Mouse (Mus musculus): ENCODE results near the gene Patl2. TPM values are rescaled to one million over a fixed set of nuclear protein-coding genes. Genes with fewer than 3 reads are reported as not detected.
"Not testable (repeated sequence)": the region's sequence is repeated elsewhere in the genome, so short reads cannot be mapped to it uniquely, and the experiment has no call there.

The Patl2 gene
- total RNA-seq (2021), result not detected in 2 replicates
- long read RNA-seq, partial matches to known transcripts, result 1 of 4 reads
- long read RNA-seq, other reads (novel, unspliced or antisense), result 3 of 4 reads

GRCm38 (mm10) chr2:122186106-122186505 lies at the start of gene Patl2, which contains the start of gene Terb2:
Gene Patl2 (minus strand): TSS chr2:122186189.
Gene Terb2 (plus strand): TSS chr2:122186272.
- DNase-seq, result no peak

GRCm38 (mm10) chr2:122235425-122235824 lies 49.4 kb upstream of the Patl2 start:
- DNase-seq, result no peak

- peak; percentile 86 for DNase-seq
These were observed 48.8 kb upstream of the Patl2 start, which contains the start of gene Sord for GRCm38 (mm10) chr2:122234611-122235288. Gene Sord (plus strand): TSS chr2:122234749.

- DNase-seq, result peak; percentile 24
These were observed 48.0 kb upstream of the Patl2 start for GRCm38 (mm10) chr2:122233759-122234557.

GRCm38 (mm10) chr2:122233341-122233740 lies 47.4 kb upstream of the Patl2 start:
- DNase-seq, result no peak

GRCm38 (mm10) chr2:122231616-122232015 lies 45.6 kb upstream of the Patl2 start:
- DNase-seq, result no peak

GRCm38 (mm10) chr2:122230395-122230794 lies 44.4 kb upstream of the Patl2 start:
- no peak for DNase-seq

- DNase-seq, result no peak
These were observed 37.7 kb upstream of the Patl2 start for GRCm38 (mm10) chr2:122223654-122224053.

- no peak for DNase-seq
These were observed 36.3 kb upstream of the Patl2 start for GRCm38 (mm10) chr2:122222272-122222671.

GRCm38 (mm10) chr2:122221798-122222197 lies 35.8 kb upstream of the Patl2 start:
- no peak for DNase-seq

- DNase-seq, result no peak
These were observed 35.4 kb upstream of the Patl2 start for GRCm38 (mm10) chr2:122221378-122221777.

- DNase-seq, result no peak
These were observed 32.2 kb upstream of the Patl2 start for GRCm38 (mm10) chr2:122218234-122218633.

- DNase-seq, result not testable (repeated sequence)
These were observed 31.1 kb upstream of the Patl2 start for GRCm38 (mm10) chr2:122217075-122217474.

- DNase-seq, result no peak
These were observed 24.7 kb upstream of the Patl2 start for GRCm38 (mm10) chr2:122210534-122211228.

- no peak for DNase-seq
These were observed 20.6 kb upstream of the Patl2 start for GRCm38 (mm10) chr2:122206440-122207107.

- no peak for DNase-seq
These were observed 15.5 kb upstream of the Patl2 start for GRCm38 (mm10) chr2:122201501-122201900.

GRCm38 (mm10) chr2:122194509-122194929 lies 8.5 kb upstream of the Patl2 start:
- DNase-seq, result no peak

- DNase-seq, result no peak
These were observed 5.9 kb upstream of the Patl2 start for GRCm38 (mm10) chr2:122191849-122192248.

- no peak for DNase-seq
These were observed 762 bp upstream of the Patl2 start for GRCm38 (mm10) chr2:122186751-122187150.

GRCm38 (mm10) chr2:122185086-122185485 lies 903 bp downstream of the Patl2 start:
- no peak for DNase-seq

GRCm38 (mm10) chr2:122180051-122180822 lies 5.8 kb downstream of the Patl2 start:
- DNase-seq, result no peak

All from adrenal gland, postnatal 25 days (tissue).